Mouse (Mus musculus) cerebellum, postnatal 14 days (tissue): ENCODE results near the gene Trhde.

Source experiments
- DNase-seq, 2 experiments: peaks; one replicate each; pipeline ENCODE4 v3.0.0; 2021; ENCODE audit warnings: mixed read lengths in 2 of 2

Trhde gene

GRCm38 (mm10) chr10:114802161-114802651 lies at the start of gene Trhde:
Trhde (minus strand) TSS chr10:114802307.
- DNase-seq, result peak; percentile 75 to 78

- no peak for DNase-seq
These were observed 39.9 kb upstream of the Trhde start for GRCm38 (mm10) chr10:114841966-114842365.

- DNase-seq, result no peak
These were observed 39.3 kb upstream of the Trhde start for GRCm38 (mm10) chr10:114841440-114841839.

GRCm38 (mm10) chr10:114831313-114831712 lies 29.2 kb upstream of the Trhde start:
- peak; percentile 16 to 30 for DNase-seq

GRCm38 (mm10) chr10:114808799-114809198 lies 6.7 kb upstream of the Trhde start:
- no peak for DNase-seq

- peak; percentile 83 to 90 for DNase-seq
These were observed 3.8 kb upstream of the Trhde start for GRCm38 (mm10) chr10:114805884-114806283.

GRCm38 (mm10) chr10:114801457-114802160 lies 498 bp downstream of the Trhde start:
- peak in 1 of 2 experiments; percentile 81 for DNase-seq

- peak; percentile 59 to 64 for DNase-seq
These were observed 1.5 kb downstream of the Trhde start for GRCm38 (mm10) chr10:114800331-114801304.

- DNase-seq, result no peak
These were observed 2.6 kb downstream of the Trhde start for GRCm38 (mm10) chr10:114799481-114799880.

GRCm38 (mm10) chr10:114798788-114799187 lies 3.3 kb downstream of the Trhde start:
- no peak for DNase-seq

GRCm38 (mm10) chr10:114798218-114798617 lies 3.9 kb downstream of the Trhde start:
- DNase-seq, result no peak

GRCm38 (mm10) chr10:114797664-114798063 lies 4.4 kb downstream of the Trhde start:
- DNase-seq, result no peak

GRCm38 (mm10) chr10:114796872-114797271 lies 5.2 kb downstream of the Trhde start:
- no peak for DNase-seq

- peak; percentile 51 to 57 for DNase-seq
These were observed 7.9 kb downstream of the Trhde start for GRCm38 (mm10) chr10:114794214-114794613.

- no peak for DNase-seq
These were observed 36.2 kb downstream of the Trhde start for GRCm38 (mm10) chr10:114765914-114766313.

- DNase-seq, result no peak
These were observed 40.0 kb downstream of the Trhde start for GRCm38 (mm10) chr10:114762125-114762524.

- no peak for DNase-seq
These were observed 42.9 kb downstream of the Trhde start for GRCm38 (mm10) chr10:114759240-114759639.

- peak in 1 of 2 experiments; percentile 30 for DNase-seq
These were observed 43.5 kb downstream of the Trhde start for GRCm38 (mm10) chr10:114758614-114759013.

- no peak for DNase-seq
These were observed 59.1 kb downstream of the Trhde start for GRCm38 (mm10) chr10:114742755-114743705.

- DNase-seq, result peak; percentile 36 to 45
These were observed 62.2 kb downstream of the Trhde start for GRCm38 (mm10) chr10:114739916-114740315.

GRCm38 (mm10) chr10:114737581-114737980 lies 64.5 kb downstream of the Trhde start:
- no peak for DNase-seq

- DNase-seq, result peak in 1 of 2 experiments; percentile 25
These were observed 65.7 kb downstream of the Trhde start for GRCm38 (mm10) chr10:114736377-114736776.
